Mouse (Mus musculus) neutrophil, adult 5-6 weeks (primary cell): Measurements from ENCODE around the gene Lrrtm3. TPM values are rescaled to one million over a fixed set of nuclear protein-coding genes. Genes with fewer than 3 reads are reported as not detected.

ENCODE experiments used
- ATAC-seq: fragments of 151-379, 151-347 bp; 2 replicates; pipeline ENCODE4 v1.8.0; 2017; ENCODE audit warnings: mild to moderate bottlenecking, moderate TSS enrichment; ENCODE audit not compliant: insufficient number of reproducible peaks, poor library complexity, low FRiP score, severe bottlenecking; ENCODE audit errors: extremely low read depth
- total RNA-seq: library from RNA; stranded (forward); fragments of 200-1000 nt; gene quantifications from 2 replicates; pipeline ENCODE4 v1.2.3, GENCODE M21; 2017

Lrrtm3 gene
- total RNA-seq, 1 experiment from 2014 or later: not detected

- no peak for ATAC-seq
Measured at GRCm38 (mm10) chr10:63945534-63945933, 144.5 kb downstream of the Lrrtm3 start.

GRCm38 (mm10) chr10:63933946-63934345 is 156.1 kb downstream of the Lrrtm3 start:
- no peak for ATAC-seq

GRCm38 (mm10) chr10:63927334-63927733 is 162.7 kb downstream of the Lrrtm3 start, which contains the start of gene Gm10118:
Gene Gm10118 (minus strand): TSS chr10:63927434.
- no peak for ATAC-seq

GRCm38 (mm10) chr10:63908878-63909277 is 181.2 kb downstream of the Lrrtm3 start:
- ATAC-seq: no peak

- no peak for ATAC-seq
Measured at GRCm38 (mm10) chr10:63899891-63900290, 190.2 kb downstream of the Lrrtm3 start.

GRCm38 (mm10) chr10:63894612-63895011 is 195.5 kb downstream of the Lrrtm3 start:
- no peak for ATAC-seq

GRCm38 (mm10) chr10:63886449-63887088 is 203.5 kb downstream of the Lrrtm3 start:
- no peak for ATAC-seq

GRCm38 (mm10) chr10:63880462-63880903 is 209.6 kb downstream of the Lrrtm3 start:
- ATAC-seq: no peak

Other genes with a start within 250 kb of the Lrrtm3 start
- gene Gm10118, start 162.8 kb downstream of the Lrrtm3 start, total RNA-seq: not detected in 2 replicates